Mouse (Mus musculus) lung, adult 2 months (tissue): ENCODE measurements around the gene E130114P18Rik.

Source experiments
- CTCF ChIP-seq: fragments of 200-500 bp; IDR thresholded peaks from 2 replicates; pipeline ENCODE4 v1.5.1; 2011; ENCODE audit warnings: mild to moderate bottlenecking, low read length, control low read depth; ENCODE audit not compliant: insufficient read depth
- POLR2A ChIP-seq: fragments of 200-500 bp; IDR thresholded peaks from 2 replicates; pipeline ENCODE4 v1.6.1; 2011; ENCODE audit warnings: low read depth, mild to moderate bottlenecking, control low read depth, low read length, borderline replicate concordance; ENCODE audit errors: extremely low read depth

GRCm38 (mm10) chr4:97777081-97777705, 685 bp downstream of the E130114P18Rik start:
- no peak for TF ChIP-seq POLR2A
- no peak for TF ChIP-seq CTCF
